Mouse (Mus musculus) forebrain, embryonic 12.5 days (tissue): ENCODE results near the gene Hs6st3. TPM values are rescaled to one million over a fixed set of nuclear protein-coding genes. Genes with fewer than 3 reads are reported as not detected.

ENCODE experiments used
- ATAC-seq: fragments of 200-750 bp; cut with Nextera tagmentation; 2 replicates; pipeline ENCODE4 v1.8.0; 2017; ENCODE audit warnings: moderate TSS enrichment; ENCODE audit not compliant: low FRiP score
- H3K27ac ChIP-seq: fragments of 300-500 bp; sonication (generic); 2 replicates; pipeline ENCODE4 v1.5.1; 2016; ENCODE audit warnings: mild to moderate bottlenecking
- H3K27me3 ChIP-seq: fragments of 300-500 bp; sonication (generic); 2 replicates; pipeline ENCODE4 v1.6.1; 2016; ENCODE audit warnings: mild to moderate bottlenecking
- H3K36me3 ChIP-seq: fragments of 300-500 bp; sonication (generic); replicated peaks from 2 replicates; pipeline ENCODE4 v1.6.1; 2016; ENCODE audit warnings: mild to moderate bottlenecking
- H3K4me1 ChIP-seq: fragments of 300-500 bp; sonication (generic); 2 replicates; pipeline ENCODE4 v1.6.1; 2016
- H3K4me2 ChIP-seq: fragments of 300-500 bp; sonication (generic); 2 replicates; pipeline ENCODE4 v1.6.1; 2016; ENCODE audit warnings: mild to moderate bottlenecking, moderate library complexity
- H3K4me3 ChIP-seq: fragments of 300-500 bp; sonication (generic); replicated peaks from 2 replicates; pipeline ENCODE4 v1.5.1; 2016; ENCODE audit warnings: mild to moderate bottlenecking
- H3K9ac ChIP-seq: fragments of 300-500 bp; sonication (generic); 2 replicates; pipeline ENCODE4 v1.6.1; 2016; ENCODE audit warnings: mild to moderate bottlenecking
- H3K9me3 ChIP-seq: fragments of 300-500 bp; sonication (generic); 2 replicates; pipeline ENCODE4 v1.6.1; 2016
- WGBS: fragments of 180-500 bp; shearing (Covaris S2); methylation state at CpG from one replicate; pipeline ENCODE4 v1.1.7; 2016; 5-methylcytosine and 5-hydroxymethylcytosine counted together
- polyA plus RNA-seq: library from polyadenylated mRNA; unstranded; fragments of >200 nt; fragmentation: Nextera tagmentation; extraction: Ambion mirVana; gene quantifications from 2 replicates; pipeline ENCODE4 v1.2.1, GENCODE M21; 2016

Hs6st3 gene
- polyA plus RNA-seq, 1 experiment from 2014 or later: 0.32 TPM

DNA sequence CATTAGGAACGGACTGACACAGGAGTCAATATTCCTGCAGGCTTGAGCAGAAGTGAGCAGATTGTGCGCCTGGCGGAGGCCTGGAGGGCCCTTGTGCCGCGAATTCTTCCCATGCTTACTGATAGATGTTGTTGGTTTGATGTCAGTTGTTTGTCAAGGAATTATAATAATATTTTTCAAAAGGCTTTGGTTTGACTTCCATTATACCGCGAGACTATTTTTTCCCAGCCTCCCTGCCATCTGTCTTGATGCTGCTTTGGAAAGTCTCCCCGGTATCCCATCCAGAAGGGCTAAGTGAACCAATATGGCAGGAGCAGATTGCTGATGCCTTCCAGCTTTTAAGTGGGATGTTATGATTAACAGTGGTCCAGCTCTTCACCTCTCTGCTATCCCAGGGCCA is 651.3 kb downstream of the Hs6st3 start:
- Histone ChIP-seq H3K4me2 (no peak overlapping the region), H3K27me3 (no peaks in the 10 kb centered on the region), H3K27ac (no peak overlapping the region), H3K36me3 (no peaks in the 10 kb centered on the region), H3K9ac (no peak overlapping the region), H3K4me3 (no peak overlapping the region), H3K9me3 (no peaks in the 10 kb centered on the region), H3K4me1 (no peaks in the 10 kb centered on the region)
- WGBS: 94% methylated on average over 8 of the region's 8 CpGs
- ATAC-seq: no peak

DNA sequence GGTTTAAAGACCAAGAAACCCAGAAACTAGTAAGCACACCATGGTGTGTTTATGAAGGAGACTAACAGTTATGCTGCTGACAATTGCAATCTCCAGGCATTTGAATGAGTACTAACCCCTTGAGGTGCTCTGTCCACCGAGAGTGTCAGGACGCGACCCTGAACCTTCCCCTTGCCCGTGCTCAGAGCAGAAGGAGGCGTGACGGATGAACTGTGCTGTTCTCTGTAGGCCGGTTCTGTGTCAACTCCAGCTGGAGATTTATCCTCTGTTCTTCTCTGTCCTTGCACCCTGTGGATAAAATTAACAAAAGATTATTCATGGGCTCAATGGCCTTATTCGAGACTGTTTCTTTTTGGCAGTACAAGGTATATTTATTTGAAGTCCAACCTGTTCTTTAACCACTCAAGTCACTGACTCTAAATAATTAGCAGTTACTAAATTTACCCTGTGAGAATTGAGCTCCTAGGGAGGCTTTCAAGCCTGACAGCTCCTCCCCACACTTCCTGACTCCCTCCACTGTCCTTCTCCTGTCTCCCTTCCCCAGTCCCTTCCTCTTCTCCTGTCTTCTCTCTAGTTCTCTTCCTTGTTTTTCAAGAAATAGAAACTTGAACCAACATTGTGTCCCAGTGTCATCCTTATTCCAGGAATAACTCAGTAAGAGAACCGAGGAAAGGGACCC is 659.2 kb downstream of the Hs6st3 start:
- no peak overlapping the region for H3K27ac ChIP-seq
- H3K36me3 ChIP-seq: no peaks in the 10 kb centered on the region
- 58% methylated on average over 9 of the region's 9 CpGs for WGBS
- H3K27me3 ChIP-seq: no peaks in the 10 kb centered on the region
- no peak overlapping the region for H3K4me3 ChIP-seq
- peaks cover 3% of the 10 kb centered on the region; the same call in 1 of the 2 replicates for H3K4me1 ChIP-seq
- ATAC-seq: no peak
- H3K4me2 ChIP-seq: no peak overlapping the region
- no peak overlapping the region for H3K9ac ChIP-seq
- no peaks in the 10 kb centered on the region for H3K9me3 ChIP-seq

DNA sequence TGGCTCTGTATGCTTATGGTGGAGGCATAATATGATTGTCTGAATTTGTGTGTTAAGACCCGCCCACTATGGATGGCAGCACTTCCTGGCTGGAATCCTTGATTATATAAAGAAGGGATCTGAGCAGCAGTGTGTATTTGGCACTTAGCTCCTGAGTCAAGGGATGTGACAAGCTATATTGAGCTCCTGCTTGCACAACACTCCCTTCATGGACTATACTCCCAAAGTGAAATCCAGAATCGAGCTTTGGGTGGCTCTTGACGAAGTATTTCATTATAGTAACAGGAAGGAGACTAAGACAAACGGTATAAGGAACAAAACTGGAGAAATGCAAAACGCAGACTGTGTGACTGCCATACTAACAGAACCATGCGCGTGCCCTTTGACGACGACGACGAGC is 660.4 kb downstream of the Hs6st3 start:
- Histone ChIP-seq H3K9me3 (no peaks in the 10 kb centered on the region), H3K36me3 (no peaks in the 10 kb centered on the region), H3K9ac (no peak overlapping the region), H3K4me1 (peaks cover 3% of the 10 kb centered on the region; the same call in 1 of the 2 replicates), H3K4me3 (no peak overlapping the region), H3K27me3 (no peaks in the 10 kb centered on the region), H3K4me2 (no peak overlapping the region), H3K27ac (no peak overlapping the region)
- 90% methylated on average over 11 of the region's 11 CpGs for WGBS
- no peak for ATAC-seq

DNA sequence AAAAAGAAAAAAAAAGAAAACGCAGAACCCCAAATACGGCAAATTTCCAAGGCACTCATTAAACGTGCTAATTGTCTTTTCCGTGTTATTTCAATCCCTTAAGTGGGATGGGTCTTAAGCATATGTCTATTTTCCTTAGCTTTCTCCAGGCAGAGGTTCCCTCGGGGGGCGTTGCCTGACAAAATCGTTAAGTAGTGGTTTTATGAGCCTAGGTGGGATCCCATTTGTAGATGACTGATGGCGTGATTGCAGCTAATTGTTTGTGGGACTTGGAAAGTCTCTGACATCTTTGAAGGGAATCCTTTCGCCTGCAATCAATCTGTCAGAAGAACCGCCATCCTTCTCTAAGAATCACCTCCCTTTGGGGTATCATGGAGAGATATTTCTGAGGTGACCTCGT is 662.7 kb downstream of the Hs6st3 start:
- Histone ChIP-seq H3K36me3 (no peaks in the 10 kb centered on the region), H3K4me2 (no peak overlapping the region), H3K9ac (no peak overlapping the region), H3K27me3 (no peaks in the 10 kb centered on the region), H3K9me3 (no peaks in the 10 kb centered on the region), H3K4me1 (peaks cover 3% of the 10 kb centered on the region; the same call in 1 of the 2 replicates), H3K4me3 (no peak overlapping the region), H3K27ac (no peak overlapping the region)
- 73% methylated on average over 11 of the region's 11 CpGs for WGBS
- ATAC-seq: no peak; the same call in 1 of the 2 replicates

DNA sequence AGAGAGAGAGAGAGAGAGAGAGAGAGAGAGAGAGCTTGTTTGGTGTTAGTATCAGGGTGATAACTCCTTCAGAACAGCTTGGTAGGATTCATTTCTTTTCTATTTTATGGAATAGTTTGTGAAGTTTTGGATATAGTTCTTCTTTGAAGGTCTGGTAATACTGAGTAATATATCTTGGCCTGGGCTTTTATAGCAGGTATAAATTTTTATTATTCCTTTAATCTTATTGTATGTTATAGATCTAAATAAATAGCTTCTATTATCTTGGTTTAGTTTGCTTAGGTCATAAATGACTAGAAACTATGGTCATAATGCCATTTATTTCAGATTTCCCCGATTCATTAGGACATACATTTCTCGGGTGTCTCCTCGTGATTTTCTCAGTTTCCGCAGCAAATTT is 675.8 kb downstream of the Hs6st3 start:
- H3K36me3 ChIP-seq: no peaks in the 10 kb centered on the region
- H3K4me3 ChIP-seq: no peak overlapping the region
- no peak overlapping the region for H3K9ac ChIP-seq
- 0 out of 2 replicates have a peak, but pooled peaks cover 3% of the 10 kb centered on the region for H3K27me3 ChIP-seq
- no peak for ATAC-seq
- WGBS: 94% methylated on average over 4 of the region's 4 CpGs
- peaks cover 3% of the 10 kb centered on the region; the same call in 1 of the 2 replicates for H3K4me1 ChIP-seq
- H3K4me2 ChIP-seq: no peak overlapping the region
- no peak overlapping the region for H3K27ac ChIP-seq
- H3K9me3 ChIP-seq: no peaks in the 10 kb centered on the region

DNA sequence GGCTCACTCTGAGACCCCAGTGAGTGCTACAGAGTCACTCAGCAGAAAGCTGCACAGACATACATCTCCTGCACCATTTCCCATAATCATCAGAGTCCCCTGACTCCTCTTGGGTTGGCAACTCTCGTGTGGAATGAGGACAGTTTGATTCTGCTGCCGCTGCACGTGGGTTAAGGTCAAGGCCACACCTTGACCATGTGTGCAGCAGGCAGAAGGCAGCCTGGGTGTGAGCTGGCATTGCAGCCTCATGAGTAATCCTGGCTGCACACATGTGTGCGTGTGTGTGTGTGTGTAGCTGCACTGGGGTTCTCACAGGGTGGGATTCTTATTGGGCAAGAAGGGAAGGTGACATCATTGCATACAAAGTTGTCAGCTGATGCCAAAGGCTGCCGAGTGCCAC is 677.5 kb downstream of the Hs6st3 start:
- H3K9me3 ChIP-seq: no peaks in the 10 kb centered on the region
- 80% methylated on average over 5 of the region's 5 CpGs for WGBS
- H3K27me3 ChIP-seq: 0 out of 2 replicates have a peak, but pooled peaks cover 3% of the 10 kb centered on the region
- no peak overlapping the region for H3K4me3 ChIP-seq
- ATAC-seq: no peak
- H3K4me2 ChIP-seq: no peak overlapping the region
- H3K4me1 ChIP-seq: peaks cover 7% of the 10 kb centered on the region; the same call in 1 of the 2 replicates
- no peaks in the 10 kb centered on the region for H3K36me3 ChIP-seq
- no peak overlapping the region for H3K27ac ChIP-seq
- H3K9ac ChIP-seq: no peak overlapping the region

DNA sequence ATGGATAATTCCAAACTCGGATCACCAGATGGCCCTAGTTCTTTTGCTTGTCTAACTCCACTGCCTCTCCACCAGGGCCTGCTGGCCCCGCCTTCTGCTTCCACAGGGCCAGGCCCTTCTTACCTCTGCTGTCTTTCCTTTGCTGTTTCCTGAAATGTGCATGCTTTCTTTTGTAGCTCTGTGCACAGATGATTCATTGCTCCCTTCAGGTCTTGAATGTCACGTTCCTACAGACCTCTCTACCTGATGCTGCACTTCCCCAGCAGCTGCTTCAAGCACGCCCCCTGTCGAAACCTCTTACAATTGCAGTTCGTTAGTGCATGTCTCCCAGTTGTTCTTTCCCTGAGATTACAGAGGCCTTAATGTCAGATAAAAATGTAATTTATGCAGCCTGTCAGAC is 682.4 kb downstream of the Hs6st3 start:
- no peak for ATAC-seq
- no peaks in the 10 kb centered on the region for H3K9me3 ChIP-seq
- H3K9ac ChIP-seq: no peak overlapping the region
- H3K4me1 ChIP-seq: peaks cover 7% of the 10 kb centered on the region; the same call in 1 of the 2 replicates
- no peak overlapping the region for H3K4me3 ChIP-seq
- WGBS: 59% methylated on average over 6 of the region's 6 CpGs
- H3K4me2 ChIP-seq: no peak overlapping the region
- no peaks in the 10 kb centered on the region for H3K27me3 ChIP-seq
- no peaks in the 10 kb centered on the region for H3K36me3 ChIP-seq
- no peak overlapping the region for H3K27ac ChIP-seq

DNA sequence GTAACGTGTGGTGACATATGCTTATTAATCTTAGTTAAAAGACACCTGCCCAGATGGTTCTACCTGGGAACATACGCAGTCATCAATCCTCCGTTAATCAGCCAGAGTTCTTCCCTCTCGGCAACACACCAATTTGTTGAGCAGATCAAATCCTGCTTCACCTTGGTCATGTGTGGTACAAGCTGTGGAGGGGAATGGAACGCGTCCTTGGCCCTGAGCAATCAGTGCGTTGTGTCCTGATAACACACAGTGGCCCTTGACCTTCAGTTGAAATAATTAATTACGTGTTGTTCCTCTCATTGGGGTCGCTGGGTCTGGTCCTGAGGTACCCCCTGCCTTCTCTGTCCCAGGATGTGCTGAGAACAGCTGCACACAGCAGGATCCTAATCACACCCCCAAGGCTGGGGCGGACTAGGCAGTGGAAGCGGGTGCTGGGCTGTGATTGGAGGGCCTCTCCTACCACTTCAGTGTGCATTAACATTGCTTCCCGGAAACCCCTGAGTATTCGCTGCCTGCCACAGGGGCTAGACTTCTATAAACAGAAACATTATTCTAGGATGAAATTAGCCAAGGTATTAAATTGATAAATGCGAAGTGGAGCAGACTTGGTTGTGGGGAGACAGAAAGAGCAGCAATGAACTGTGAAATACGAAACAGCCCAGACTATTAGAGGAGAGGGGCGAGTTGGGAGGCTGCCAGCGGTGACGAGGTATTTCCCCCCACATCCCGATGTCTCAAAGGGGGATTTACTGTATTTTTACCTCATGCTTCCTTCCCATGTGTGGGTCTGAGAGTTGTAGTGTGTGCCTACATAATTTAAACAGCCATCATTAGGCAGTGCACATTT is 693.2 kb downstream of the Hs6st3 start:
- 0 out of 2 replicates have a peak overlapping the region, but pooled peaks have one; percentile 5 for H3K27ac ChIP-seq
- peak; percentile 86 for ATAC-seq
- no peak overlapping the region for H3K9ac ChIP-seq
- no peaks in the 10 kb centered on the region for H3K36me3 ChIP-seq
- H3K4me3 ChIP-seq: no peak overlapping the region
- H3K4me2 ChIP-seq: peak overlapping the region; percentile 36
- 44% methylated on average over 19 of the region's 19 CpGs for whole genome bisulfite sequencing
- H3K27me3 ChIP-seq: no peaks in the 10 kb centered on the region
- H3K9me3 ChIP-seq: no peaks in the 10 kb centered on the region
- peaks cover 26% of the 10 kb centered on the region for H3K4me1 ChIP-seq

DNA sequence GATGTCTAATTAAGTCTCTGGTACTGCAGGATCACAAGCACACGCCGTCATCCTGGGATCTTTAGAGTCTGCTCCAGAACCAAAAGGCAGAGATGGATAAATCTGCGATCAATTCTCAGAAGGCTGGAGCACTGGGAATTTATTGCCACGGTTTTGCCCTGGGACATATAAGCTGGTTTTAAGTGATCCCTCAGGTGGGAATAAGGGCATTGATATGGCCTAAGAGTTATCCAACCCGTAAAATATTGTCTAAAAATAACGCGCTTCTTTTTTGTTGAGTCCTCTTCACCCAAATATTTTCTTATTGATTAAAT is 693.8 kb downstream of the Hs6st3 start:
- Histone ChIP-seq H3K36me3 (no peaks in the 10 kb centered on the region), H3K9ac (no peak overlapping the region), H3K9me3 (no peaks in the 10 kb centered on the region), H3K4me2 (peak overlapping the region; percentile 36), H3K27me3 (no peaks in the 10 kb centered on the region), H3K4me3 (no peak overlapping the region), H3K4me1 (peaks cover 26% of the 10 kb centered on the region), H3K27ac (0 out of 2 replicates have a peak overlapping the region, but pooled peaks have one; percentile 5)
- WGBS: 69% methylated on average over 7 of the region's 7 CpGs
- no peak for ATAC-seq

DNA sequence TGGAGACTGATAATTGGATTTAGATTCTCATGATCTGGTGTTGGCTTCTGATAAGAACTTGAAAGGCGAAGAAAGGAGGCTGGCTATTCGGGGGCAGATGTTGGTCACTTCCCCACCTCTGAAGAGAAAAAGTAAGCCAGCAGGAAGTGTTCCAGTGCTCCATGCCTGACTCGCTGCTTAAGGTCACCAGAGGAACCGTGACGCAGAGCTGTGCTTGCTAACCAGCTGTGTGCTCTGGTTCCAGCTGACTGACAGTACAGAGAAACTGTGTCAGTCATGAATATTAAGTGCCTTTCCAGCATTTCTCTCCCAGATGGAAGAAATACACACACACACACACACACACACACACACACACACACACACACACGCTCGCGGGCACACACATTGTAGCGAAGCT is 694.8 kb downstream of the Hs6st3 start:
- Histone ChIP-seq H3K27me3 (no peaks in the 10 kb centered on the region), H3K9ac (no peak overlapping the region), H3K4me3 (no peak overlapping the region), H3K36me3 (no peaks in the 10 kb centered on the region), H3K4me1 (peaks cover 26% of the 10 kb centered on the region), H3K4me2 (no peak overlapping the region), H3K27ac (no peak overlapping the region), H3K9me3 (no peaks in the 10 kb centered on the region)
- no peak for ATAC-seq
- WGBS: 52% methylated on average over 9 of the region's 9 CpGs

DNA sequence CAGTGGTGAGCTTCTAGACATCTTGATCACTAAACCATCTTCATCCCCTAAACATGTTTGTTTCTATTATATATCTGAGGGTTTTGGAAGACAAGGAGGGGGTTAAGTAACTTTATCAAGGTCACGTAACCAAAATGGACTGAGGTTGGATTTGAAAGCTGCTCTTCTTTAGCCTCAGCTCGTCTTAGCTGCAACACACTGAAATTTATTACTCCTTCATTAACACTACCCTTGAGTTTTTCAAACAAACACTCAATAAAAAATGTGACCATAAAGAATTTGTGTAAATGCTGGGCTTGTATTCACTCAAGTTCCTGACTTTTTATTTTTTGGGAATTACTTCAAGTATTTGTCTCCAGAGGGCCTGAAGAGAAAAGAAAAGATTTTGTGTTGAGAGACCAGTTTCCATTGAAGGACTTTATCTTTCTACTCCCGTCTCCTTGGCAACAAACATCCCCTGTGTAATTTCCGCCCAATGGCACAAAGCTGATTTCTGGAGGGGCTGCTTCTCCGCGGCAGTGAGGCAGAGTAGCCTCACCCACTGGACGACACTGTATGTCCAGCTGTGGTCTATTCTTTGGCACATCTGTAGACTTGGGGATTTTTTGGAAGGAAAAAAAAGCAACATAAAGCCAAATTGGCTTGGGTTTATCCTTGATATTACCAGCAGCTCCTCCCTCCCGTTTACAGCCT is 696.0 kb downstream of the Hs6st3 start:
- Histone ChIP-seq H3K36me3 (no peaks in the 10 kb centered on the region), H3K9ac (no peak overlapping the region), H3K27me3 (no peaks in the 10 kb centered on the region), H3K9me3 (no peaks in the 10 kb centered on the region), H3K4me3 (no peak overlapping the region), H3K4me2 (no peak overlapping the region), H3K27ac (no peak overlapping the region), H3K4me1 (peaks cover 26% of the 10 kb centered on the region)
- 43% methylated on average over 8 of the region's 8 CpGs for WGBS
- ATAC-seq: no peak

DNA sequence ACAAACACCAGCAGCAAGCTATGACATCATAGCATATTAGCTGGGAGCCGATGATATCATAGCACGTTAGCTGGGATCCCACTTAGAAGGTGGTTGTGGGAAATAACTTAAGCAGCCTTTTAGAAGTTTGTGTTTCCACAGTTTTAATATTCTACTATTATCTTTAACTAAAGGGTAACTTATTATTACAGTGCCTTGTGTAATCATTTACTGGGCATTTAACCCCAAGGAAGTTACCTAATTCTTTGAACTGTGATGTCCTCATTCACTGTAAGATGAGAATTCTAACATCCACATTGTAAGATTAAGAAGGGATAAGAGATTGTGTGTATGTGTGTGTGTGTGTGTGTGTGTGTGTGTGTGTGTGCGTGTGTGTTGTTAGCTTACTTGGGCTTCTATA is 697.9 kb downstream of the Hs6st3 start:
- H3K36me3 ChIP-seq: no peaks in the 10 kb centered on the region
- no peak overlapping the region for H3K4me2 ChIP-seq
- H3K9me3 ChIP-seq: no peaks in the 10 kb centered on the region
- H3K4me3 ChIP-seq: no peak overlapping the region
- H3K27me3 ChIP-seq: no peaks in the 10 kb centered on the region
- no peak overlapping the region for H3K9ac ChIP-seq
- H3K4me1 ChIP-seq: peaks cover 30% of the 10 kb centered on the region
- H3K27ac ChIP-seq: no peak overlapping the region
- no peak for ATAC-seq
- 87% methylated on average over 3 of the region's 3 CpGs for WGBS
